10 mouse cellular contexts compared by ENCODE assay signal in genomic region chr11:95011416-95011815, GRCm38 (mm10). TPM values are rescaled to one million over a fixed set of nuclear protein-coding genes. Genes with fewer than 3 reads are reported as not detected.
DNase-seq lines count a peak whose midpoint lies in the region; ATAC-seq and TF ChIP-seq lines count a peak whose summit lies in the region.
"Had no signal": no experiment of that assay in that cellular context is flagged by ENCODE, and none has a peak within 500 bp of the region (broad histone marks: within the 10 kb centered on the region; RNA-seq: fewer than 3 reads in every experiment).

No protein-coding gene starts in this region.

- peak overlapping the region; percentile 97 for H3K4me3 ChIP-seq in erythroblast, embryonic 14.5 days (replicated peaks)
- peak overlapping the region; percentile 83 for H3K4me3 ChIP-seq in G1E (ENCODE audit: low read depth, low read length)
- H3K4me3 ChIP-seq in hindbrain, embryonic 12.5 days, result peak overlapping the region; percentile 72
- peak overlapping the region; percentile 78 for H3K4me3 ChIP-seq in liver, postnatal 0 days (ENCODE audit: low read depth, low read length)

- TF ChIP-seq CTCF in G1E (IDR thresholded peaks at IDR 0.05; ENCODE audit: low read depth, low read length), result no peak
- TF ChIP-seq CTCF in liver, postnatal 0 days (IDR thresholded peaks at IDR 0.05; ENCODE audit: low read depth), result no peak

- TF ChIP-seq EP300 in liver, postnatal 0 days (IDR thresholded peaks at IDR 0.05; ENCODE audit: low read depth), result no peak

- WGBS in hindbrain, embryonic 12.5 days, result 41% methylated on average over 1 of the region's 1 CpGs
- WGBS in liver, postnatal 0 days (ENCODE audit: insufficient replicate concordance), result 6% methylated on average over 1 of the region's 1 CpGs

- peaks cover 4% of the 10 kb centered on the region; the same call in 1 of the 2 replicates for H3K27me3 ChIP-seq in erythroblast, embryonic 14.5 days (ENCODE audit: control insufficient read depth)
- no peaks in the 10 kb centered on the region for H3K27me3 ChIP-seq in G1E (ENCODE audit: insufficient read depth, low read length)
- H3K27me3 ChIP-seq in hindbrain, embryonic 12.5 days, result no peaks in the 10 kb centered on the region
- H3K27me3 ChIP-seq in liver, postnatal 0 days (ENCODE audit: insufficient read depth, low read length), result peaks cover 34% of the 10 kb centered on the region

- intact Hi-C loops in gastrocnemius, postnatal 14 days (cut with DNase I; ENCODE audit: low total_unique reads), result no loop called here

- peak overlapping the region; percentile 77 for H3K4me2 ChIP-seq in hindbrain, embryonic 12.5 days (replicated peaks)
- H3K4me2 ChIP-seq in liver, postnatal 0 days (ENCODE audit: low read depth, low read length), result peak overlapping the region; percentile 75

- peak overlapping the region; percentile 95 for H3K9ac ChIP-seq in hindbrain, embryonic 12.5 days
- H3K9ac ChIP-seq in liver, postnatal 0 days (replicated peaks), result peak overlapping the region; percentile 95

- H3K4me1 ChIP-seq in erythroblast, embryonic 14.5 days (ENCODE audit: control insufficient read depth), result peaks cover 82% of the 10 kb centered on the region
- peaks cover 87% of the 10 kb centered on the region for H3K4me1 ChIP-seq in G1E (ENCODE audit: insufficient read depth, low read depth, low read length)
- H3K4me1 ChIP-seq in hindbrain, embryonic 12.5 days, result peaks cover 72% of the 10 kb centered on the region
- H3K4me1 ChIP-seq in liver, postnatal 0 days (ENCODE audit: insufficient read depth), result peaks cover 32% of the 10 kb centered on the region

- H3K9me3 ChIP-seq in erythroblast, embryonic 14.5 days (ENCODE audit: control insufficient read depth, low read length), result no peaks in the 10 kb centered on the region
- no peaks in the 10 kb centered on the region for H3K9me3 ChIP-seq in G1E (replicated peaks)
- no peaks in the 10 kb centered on the region for H3K9me3 ChIP-seq in hindbrain, embryonic 12.5 days (replicated peaks)
- no peaks in the 10 kb centered on the region for H3K9me3 ChIP-seq in liver, postnatal 0 days (ENCODE audit: low read length)

- no peak for DNase-seq in G1E (ENCODE audit: low spot score)
- DNase-seq in liver, postnatal 0 days, result no peak
- no peak for DNase-seq in gastrocnemius, postnatal 14 days
- DNase-seq in ovary, postnatal 36 days (ENCODE audit: low spot score), result no peak
- DNase-seq: kidney, adult 11 months had no signal

- no peak for ATAC-seq in erythroblast, adult 5-6 weeks (replicated peaks; ENCODE audit: low FRiP score, poor library complexity, severe bottlenecking)
- no peak for ATAC-seq in G1E (ENCODE audit: extremely low read depth, insufficient number of reproducible peaks, low FRiP score, poor library complexity, severe bottlenecking)
- ATAC-seq in hindbrain, embryonic 12.5 days (ENCODE audit: low FRiP score), result no peak
- ATAC-seq in liver, postnatal 0 days, result no peak
- no peak for ATAC-seq in monocyte, adult 5-6 weeks (replicated peaks; ENCODE audit: insufficient number of reproducible peaks, low FRiP score, low TSS enrichment, poor library complexity, severe bottlenecking)

- H3K27ac ChIP-seq in hindbrain, embryonic 12.5 days, result peak overlapping the region; percentile 98
- peak overlapping the region; percentile 99 for H3K27ac ChIP-seq in liver, postnatal 0 days (ENCODE audit: low read depth)

- peaks cover 62% of the 10 kb centered on the region for H3K36me3 ChIP-seq in erythroblast, embryonic 14.5 days (ENCODE audit: control insufficient read depth)
- peaks cover 47% of the 10 kb centered on the region for H3K36me3 ChIP-seq in G1E (replicated peaks)
- H3K36me3 ChIP-seq in hindbrain, embryonic 12.5 days, result peaks cover 27% of the 10 kb centered on the region
- H3K36me3 ChIP-seq in liver, postnatal 0 days (replicated peaks; ENCODE audit: insufficient read depth, low read length), result 0 out of 2 replicates have a peak, but pooled peaks cover 3% of the 10 kb centered on the region

RNA-seq across cellular contexts. Expression of gene Samd14, which starts 1.7 kb away (rescaled TPM):
- 123 and 135 TPM in 2 replicates for polyA plus RNA-seq in erythroblast, embryonic 14.5 days (2012)
- total RNA-seq in erythroblast, adult 5-6 weeks (2015; ENCODE audit: low replicate concordance), result 22.1 and 25.9 TPM in 2 replicates
- total RNA-seq in erythroblast, adult 5-6 weeks (2017; ENCODE audit: low replicate concordance), result 32.0 and 47.1 TPM in 2 replicates
- total RNA-seq in G1E (2014; fragmentation: Nextera tagmentation) (71.8 and 84.9 TPM in 2 replicates), G1E (2017) (26.1 and 30.0 TPM in 2 replicates)
- polyA plus RNA-seq in G1E (2012), result 356 and 518 TPM in 2 replicates
- polyA plus RNA-seq in hindbrain, embryonic 12.5 days (2016; fragmentation: Nextera tagmentation; extraction: Ambion mirVana), result 94.6 and 106 TPM in 2 replicates
- polyA plus RNA-seq in liver, postnatal 0 days (2015; fragmentation: Nextera tagmentation; extraction: Ambion mirVana), result 14.5 and 16.1 TPM in 2 replicates
- 1 to 10 TPM; 1.7 to 2.2 TPM for total RNA-seq in gastrocnemius, postnatal 14 days (2021)
- 0.38 to 1.5 TPM in 2 of 3 replicates, not detected in the other for total RNA-seq in monocyte, adult 5-6 weeks (2017)

RNA-seq across cellular contexts. Expression of gene Ppp1r9b, which starts 20.6 kb away (rescaled TPM):
- polyA plus RNA-seq in erythroblast, embryonic 14.5 days (2012), result 29.1 and 31.4 TPM in 2 replicates
- 21.9 and 30.7 TPM in 2 replicates for total RNA-seq in erythroblast, adult 5-6 weeks (2015; ENCODE audit: low replicate concordance)
- 41.1 and 45.2 TPM in 2 replicates for total RNA-seq in erythroblast, adult 5-6 weeks (2017; ENCODE audit: low replicate concordance)
- total RNA-seq in G1E (2014; fragmentation: Nextera tagmentation) (87.8 and 117 TPM in 2 replicates), G1E (2017) (68.2 and 83.2 TPM in 2 replicates)
- 207 and 233 TPM in 2 replicates for polyA plus RNA-seq in G1E (2012)
- 16.8 and 18.5 TPM in 2 replicates for polyA plus RNA-seq in hindbrain, embryonic 12.5 days (2016; fragmentation: Nextera tagmentation; extraction: Ambion mirVana)
- polyA plus RNA-seq in liver, postnatal 0 days (2015; fragmentation: Nextera tagmentation; extraction: Ambion mirVana), result 5.7 and 6.1 TPM in 2 replicates
- 10 to 100 TPM; 38.7 to 38.8 TPM for total RNA-seq in gastrocnemius, postnatal 14 days (2021)
- 127 to 216 TPM (median 141 TPM) in 3 replicates for total RNA-seq in monocyte, adult 5-6 weeks (2017)

RNA-seq across cellular contexts. Expression of gene Pdk2, which starts 29.7 kb away (rescaled TPM):
- 4.0 and 7.2 TPM in 2 replicates for polyA plus RNA-seq in erythroblast, embryonic 14.5 days (2012)
- 1.3 and 7.9 TPM in 2 replicates for total RNA-seq in erythroblast, adult 5-6 weeks (2015; ENCODE audit: low replicate concordance)
- 0.60 and 5.6 TPM in 2 replicates for total RNA-seq in erythroblast, adult 5-6 weeks (2017; ENCODE audit: low replicate concordance)
- total RNA-seq in G1E (2014; fragmentation: Nextera tagmentation) (40.3 and 46.1 TPM in 2 replicates), G1E (2017) (3.7 and 3.9 TPM in 2 replicates)
- polyA plus RNA-seq in G1E (2012), result 33.7 and 37.8 TPM in 2 replicates
- polyA plus RNA-seq in hindbrain, embryonic 12.5 days (2016; fragmentation: Nextera tagmentation; extraction: Ambion mirVana), result 22.5 and 25.6 TPM in 2 replicates
- 16.2 and 17.3 TPM in 2 replicates for polyA plus RNA-seq in liver, postnatal 0 days (2015; fragmentation: Nextera tagmentation; extraction: Ambion mirVana)
- 100 to 1,000 TPM; 330 to 344 TPM for total RNA-seq in gastrocnemius, postnatal 14 days (2021)
- total RNA-seq in monocyte, adult 5-6 weeks (2017), result 2.8 to 14.5 TPM (median 4.8 TPM) in 3 replicates

RNA-seq across cellular contexts. Expression of gene Sgca, which starts 35.3 kb away (rescaled TPM):
- polyA plus RNA-seq in erythroblast, embryonic 14.5 days (2012), result not detected in 2 replicates
- total RNA-seq in erythroblast, adult 5-6 weeks (2015; ENCODE audit: low replicate concordance), result not detected in 2 replicates
- not detected in 2 replicates for total RNA-seq in erythroblast, adult 5-6 weeks (2017; ENCODE audit: low replicate concordance)
- total RNA-seq in G1E (2014; fragmentation: Nextera tagmentation) (not detected in 2 replicates), G1E (2017) (0.06 and 0.87 TPM in 2 replicates)
- polyA plus RNA-seq in G1E (2012), result not detected in 2 replicates
- polyA plus RNA-seq in hindbrain, embryonic 12.5 days (2016; fragmentation: Nextera tagmentation; extraction: Ambion mirVana), result 0.43 and 1.5 TPM in 2 replicates
- 0.13 and 0.96 TPM in 2 replicates for polyA plus RNA-seq in liver, postnatal 0 days (2015; fragmentation: Nextera tagmentation; extraction: Ambion mirVana)
- 100 to 1,000 TPM; 201 to 224 TPM for total RNA-seq in gastrocnemius, postnatal 14 days (2021)
- not detected in 3 replicates for total RNA-seq in monocyte, adult 5-6 weeks (2017)
- total RNA-seq: common myeloid progenitor, adult 5-6 weeks had no signal

RNA-seq across cellular contexts. Expression of gene Hils1, which starts 44.0 kb away (rescaled TPM):
- polyA plus RNA-seq in erythroblast, embryonic 14.5 days (2012), result not detected in 2 replicates
- not detected in 2 replicates for total RNA-seq in erythroblast, adult 5-6 weeks (2015; ENCODE audit: low replicate concordance)
- not detected in 2 replicates for total RNA-seq in erythroblast, adult 5-6 weeks (2017; ENCODE audit: low replicate concordance)
- total RNA-seq in G1E (2014; fragmentation: Nextera tagmentation), result not detected in 2 replicates
- not detected in 2 replicates for total RNA-seq in G1E (2017)
- polyA plus RNA-seq in G1E (2012), result not detected in 2 replicates
- not detected in 2 replicates for polyA plus RNA-seq in hindbrain, embryonic 12.5 days (2016; fragmentation: Nextera tagmentation; extraction: Ambion mirVana)
- not detected in 2 replicates for polyA plus RNA-seq in liver, postnatal 0 days (2015; fragmentation: Nextera tagmentation; extraction: Ambion mirVana)
- total RNA-seq in gastrocnemius, postnatal 14 days (2021), result not detected
- 2.5 TPM in 1 of 3 replicates, not detected in the others for total RNA-seq in monocyte, adult 5-6 weeks (2017)
- total RNA-seq: common myeloid progenitor, adult 5-6 weeks had no signal

Comparison
In these comparisons a context has a peak if more than half of its experiments do, and no peak if none do; other contexts are left out.
1. RNA of gene Pdk2, which starts 29.7 kb away (total RNA-seq): 330 to 344 TPM in gastrocnemius, postnatal 14 days; 3.7 to 46.1 TPM in G1E, 2.8 to 14.5 TPM in monocyte, adult 5-6 weeks and 0.60 to 7.9 TPM in erythroblast, adult 5-6 weeks; every median in the first group is over 4 times any median in the second.
2. Peak in every context shown above with its lines, with median percentiles within 50 percentile points of each other: H3K4me3 ChIP-seq.